In the genomic region with DNA sequence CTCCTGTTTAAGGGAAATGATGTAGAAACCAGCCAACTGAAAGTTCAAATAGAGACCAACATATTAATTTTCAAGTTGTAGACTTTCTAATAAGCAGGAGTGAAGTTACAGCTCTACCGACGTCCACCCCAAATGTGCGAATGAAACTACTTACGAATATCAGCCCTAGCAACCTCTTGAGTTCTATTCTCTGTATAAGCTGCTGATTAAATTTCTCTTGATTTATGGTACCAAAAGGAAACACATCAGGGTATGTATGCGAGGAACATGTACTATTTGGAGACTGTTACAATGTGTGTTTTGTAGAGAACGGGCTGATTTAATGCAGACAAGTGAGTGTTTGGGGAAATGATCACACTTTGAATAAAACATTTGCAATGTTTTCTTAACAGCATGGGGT, we compare ENCODE assay signal across 24 mouse cellular contexts.
"Had no signal": no experiment of that assay in that cellular context is flagged by ENCODE, and none has a peak within 500 bp of the region (broad histone marks: within the 10 kb centered on the region; RNA-seq: fewer than 3 reads in every experiment).

No protein-coding gene starts in this region.

- DNase-seq: gastrocnemius, postnatal 14 days; gastrocnemius, postnatal 36 days; heart, adult 11 months; heart, adult 2 months; heart, postnatal 14 days; heart, postnatal 36 days; kidney, adult 18-20 months; kidney, adult 8-10 months; kidney, postnatal 10 days; kidney, postnatal 25 days; kidney, postnatal 4 days had no signal

- H3K9me3 ChIP-seq: heart, embryonic 13.5 days; heart, embryonic 15.5 days; hindbrain, embryonic 13.5 days; hindbrain, embryonic 15.5 days; intestine, embryonic 15.5 days; limb, embryonic 12.5 days; liver, embryonic 12.5 days had no signal

- H3K4me3 ChIP-seq: heart, adult 2 months; heart, embryonic 13.5 days; heart, embryonic 15.5 days; hindbrain, embryonic 13.5 days; hindbrain, embryonic 15.5 days; intestine, embryonic 15.5 days; layer of hippocampus, adult 2 months; limb, embryonic 12.5 days; liver, embryonic 12.5 days had no signal

- ATAC-seq: hindbrain, postnatal 0 days; inflammation-experienced regulatory T-cells, adult 6 months; intestine, embryonic 15.5 days; intestine, postnatal 0 days; liver, embryonic 12.5 days had no signal

- H3K9ac ChIP-seq: heart, embryonic 13.5 days; heart, embryonic 15.5 days; hindbrain, embryonic 13.5 days; hindbrain, embryonic 15.5 days; intestine, embryonic 15.5 days; limb, embryonic 12.5 days; liver, embryonic 12.5 days; liver, embryonic 14.5 days had no signal

- H3K4me2 ChIP-seq: heart, embryonic 11.5 days; heart, embryonic 13.5 days; heart, embryonic 15.5 days; hindbrain, embryonic 13.5 days; hindbrain, embryonic 15.5 days; intestine, embryonic 15.5 days; limb, embryonic 12.5 days; liver, embryonic 12.5 days had no signal

- H3K4me1 ChIP-seq: heart, embryonic 13.5 days; heart, embryonic 15.5 days; hindbrain, embryonic 13.5 days; hindbrain, embryonic 15.5 days; intestine, embryonic 15.5 days; liver, embryonic 12.5 days had no signal

- H3K36me3 ChIP-seq: heart, embryonic 13.5 days; heart, embryonic 15.5 days; hindbrain, embryonic 13.5 days; hindbrain, embryonic 15.5 days; intestine, embryonic 15.5 days; limb, embryonic 12.5 days; liver, embryonic 12.5 days had no signal

- H3K27ac ChIP-seq: heart, adult 2 months; heart, embryonic 13.5 days; heart, embryonic 15.5 days; hindbrain, embryonic 13.5 days; hindbrain, embryonic 15.5 days; hindbrain, postnatal 0 days; intestine, embryonic 15.5 days; layer of hippocampus, adult 2 months; liver, embryonic 12.5 days; liver, embryonic 14.5 days had no signal

- H3K27me3 ChIP-seq: heart, embryonic 13.5 days; heart, embryonic 15.5 days; hindbrain, embryonic 13.5 days; hindbrain, embryonic 15.5 days; intestine, embryonic 15.5 days; limb, embryonic 12.5 days; liver, embryonic 12.5 days had no signal
